Mouse (Mus musculus) liver, embryonic 11.5 days (tissue): ENCODE data around the gene Tut7. TPM values are rescaled to one million over a fixed set of nuclear protein-coding genes. Genes with fewer than 3 reads are reported as not detected.

Source experiments
- ATAC-seq: fragments of 200-750 bp; cut with Nextera tagmentation; replicated peaks from 2 replicates; pipeline ENCODE4 v1.8.0; 2017; ENCODE audit warnings: moderate number of reproducible peaks, mild to moderate bottlenecking, moderate TSS enrichment, moderate library complexity; ENCODE audit not compliant: low FRiP score
- DNase-seq: peaks from one replicate; pipeline ENCODE4 v3.0.0-alpha.2; 2017; ENCODE audit warnings: low spot score
- H3K27ac ChIP-seq: fragments of 300-500 bp; sonication (generic); 2 replicates; pipeline ENCODE4 v1.5.1; 2014; ENCODE audit warnings: mild to moderate bottlenecking, low read depth, low read length, control low read depth
- H3K27me3 ChIP-seq: fragments of 300-500 bp; sonication (generic); replicated peaks from 2 replicates; pipeline ENCODE4 v1.6.1; 2014; ENCODE audit warnings: low read length, mixed read lengths; ENCODE audit not compliant: control insufficient read depth, insufficient read depth
- H3K36me3 ChIP-seq: fragments of 300-500 bp; sonication (generic); 2 replicates; pipeline ENCODE4 v1.6.1; 2014; ENCODE audit warnings: mild to moderate bottlenecking, low read length, moderate library complexity, mixed read lengths; ENCODE audit not compliant: control insufficient read depth, insufficient read depth
- H3K4me1 ChIP-seq: fragments of 300-500 bp; sonication (generic); replicated peaks from 2 replicates; pipeline ENCODE4 v1.6.1; 2014; ENCODE audit warnings: low read length, mixed read lengths; ENCODE audit not compliant: control insufficient read depth, insufficient read depth
- H3K4me2 ChIP-seq: fragments of 300-500 bp; sonication (generic); 2 replicates; pipeline ENCODE4 v1.6.1; 2014; ENCODE audit warnings: mild to moderate bottlenecking, control low read depth, moderate library complexity
- H3K4me3 ChIP-seq: fragments of 300-500 bp; sonication (generic); 2 replicates; pipeline ENCODE4 v1.5.1; 2014; ENCODE audit warnings: low read depth, low read length, control low read depth
- H3K9ac ChIP-seq: fragments of 300-500 bp; sonication (generic); 2 replicates; pipeline ENCODE4 v1.6.1; 2014; ENCODE audit warnings: low read depth, low read length, control low read depth
- H3K9me3 ChIP-seq: fragments of 300-500 bp; sonication (generic); 2 replicates; pipeline ENCODE4 v1.6.1; 2016; ENCODE audit warnings: low read length, inconsistent platforms, mixed read lengths; ENCODE audit not compliant: control insufficient read depth
- WGBS: fragments of 180-500 bp; shearing (Covaris S2); extraction: QIAGEN DNeasy Blood & Tissue Kit; methylation state at CpG from one replicate; pipeline ENCODE4 v1.1.7; 2014; 5-methylcytosine and 5-hydroxymethylcytosine counted together
- polyA plus RNA-seq: library from polyadenylated mRNA; unstranded; fragments of >200 nt; fragmentation: Nextera tagmentation; extraction: Ambion mirVana; gene quantifications from 2 replicates; pipeline ENCODE4 v1.2.1, GENCODE M21; 2014

Tut7 gene
- polyA plus RNA-seq, 1 experiment from 2014 or later: 68.2 TPM

DNA sequence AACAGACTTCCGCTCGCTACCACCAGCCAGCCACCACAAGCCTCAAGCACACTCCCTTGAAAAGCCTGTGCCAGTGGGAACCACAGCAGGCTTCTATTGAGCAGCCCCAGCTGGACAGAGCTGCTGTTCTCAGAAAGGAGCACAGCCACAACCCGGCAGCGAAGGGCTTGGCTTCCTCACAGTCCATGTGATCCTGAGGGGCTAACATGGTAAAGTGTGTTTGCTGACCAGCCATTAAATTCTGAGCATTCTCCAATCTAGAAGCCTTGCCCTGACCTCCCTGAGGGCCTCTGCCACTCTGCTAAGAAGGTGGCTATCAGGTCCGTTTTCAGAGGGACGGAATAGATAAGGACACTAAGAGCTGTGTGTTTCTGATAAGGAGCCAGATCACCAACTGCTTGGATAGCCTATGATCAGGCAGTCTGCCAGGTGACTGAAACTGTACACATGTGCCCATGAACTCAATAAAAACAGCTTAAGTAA, 8.8 kb downstream of the Tut7 start:
- 34% methylated on average over 6 of the region's 6 CpGs for WGBS
- no peaks in the 10 kb centered on the region for H3K9me3 ChIP-seq
- peak overlapping the region; percentile 29 for H3K4me3 ChIP-seq
- H3K4me1 ChIP-seq: peaks cover 30% of the 10 kb centered on the region
- peak overlapping the region; percentile 67 for H3K4me2 ChIP-seq
- ATAC-seq: peak; percentile 99
- peaks cover 46% of the 10 kb centered on the region for H3K36me3 ChIP-seq
- no peaks in the 10 kb centered on the region for H3K27me3 ChIP-seq
- peak overlapping the region; percentile 96 for H3K27ac ChIP-seq
- DNase-seq: peak; percentile 67
- H3K9ac ChIP-seq: peak overlapping the region; percentile 61

DNA sequence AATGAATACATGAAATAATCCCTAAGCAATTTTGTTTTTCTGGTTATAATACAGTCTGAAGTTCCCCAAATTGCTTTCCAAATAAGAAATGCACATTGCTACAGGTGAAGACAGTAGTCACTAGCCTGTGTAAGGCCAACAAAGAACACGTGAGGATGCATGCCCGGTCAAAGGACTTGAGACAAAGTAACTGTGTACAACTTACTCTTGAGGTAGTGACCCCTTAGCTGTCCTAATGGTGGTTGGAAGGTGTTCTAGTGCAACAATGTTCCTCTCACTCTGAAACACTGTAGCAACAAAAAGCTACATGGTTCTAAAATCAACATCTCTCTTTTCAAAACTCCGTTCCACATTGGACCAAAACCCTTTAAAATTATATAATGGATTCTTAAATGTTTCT, 11.4 kb downstream of the Tut7 start:
- no peak for ATAC-seq
- H3K36me3 ChIP-seq: peaks cover 59% of the 10 kb centered on the region
- 97% methylated on average over 3 of the region's 3 CpGs for WGBS
- H3K27ac ChIP-seq: no peak overlapping the region
- H3K27me3 ChIP-seq: no peaks in the 10 kb centered on the region
- no peak overlapping the region for H3K4me2 ChIP-seq
- no peaks in the 10 kb centered on the region for H3K9me3 ChIP-seq
- no peak overlapping the region for H3K9ac ChIP-seq
- peaks cover 12% of the 10 kb centered on the region for H3K4me1 ChIP-seq
- no peak for DNase-seq
- no peak overlapping the region for H3K4me3 ChIP-seq

DNA sequence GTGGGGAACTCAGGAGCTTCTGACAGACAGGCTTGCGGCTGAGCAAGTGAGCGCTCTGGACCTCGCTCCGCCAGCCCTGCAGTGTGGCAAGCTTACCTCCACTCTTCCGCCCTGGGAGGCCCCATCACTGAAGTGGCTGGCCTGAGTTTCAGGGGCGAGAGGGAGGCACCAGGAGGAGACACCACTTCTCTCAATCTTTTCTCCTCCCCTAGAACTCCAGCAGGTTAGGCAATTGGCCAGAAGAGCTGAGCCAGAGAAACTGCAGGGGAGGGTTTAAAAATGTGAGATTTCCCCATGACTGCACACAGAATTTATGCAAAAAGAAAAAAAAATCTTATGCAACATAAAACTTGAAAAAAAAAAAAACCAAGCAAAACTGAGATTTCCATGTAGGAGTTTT, 21.9 kb downstream of the Tut7 start:
- no peak overlapping the region for H3K9ac ChIP-seq
- WGBS: 86% methylated on average over 6 of the region's 6 CpGs
- H3K9me3 ChIP-seq: no peaks in the 10 kb centered on the region

DNA sequence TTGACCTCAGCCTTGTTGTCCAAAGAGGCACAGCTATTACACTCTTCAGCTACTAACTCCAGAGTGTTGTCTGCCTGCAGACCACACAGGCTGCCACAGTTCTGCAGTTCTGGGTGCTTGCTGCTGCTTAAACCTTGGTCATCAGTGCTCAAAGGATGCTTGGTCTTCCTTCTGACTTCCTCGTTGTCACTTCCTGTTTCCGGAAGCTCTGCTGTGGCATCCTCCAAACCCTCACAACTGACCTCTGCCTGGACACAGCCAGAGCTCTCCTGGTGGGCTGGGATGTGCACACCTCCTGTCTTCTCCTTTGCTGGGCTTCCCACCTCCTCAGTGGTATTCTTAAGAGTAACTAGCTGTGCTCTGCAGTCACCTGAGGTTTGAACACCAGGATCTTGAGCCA, 22.9 kb downstream of the Tut7 start:
- H3K27me3 ChIP-seq: no peaks in the 10 kb centered on the region
- no peak for DNase-seq
- no peak overlapping the region for H3K9ac ChIP-seq
- no peak overlapping the region for H3K4me2 ChIP-seq
- ATAC-seq: no peak
- no peak overlapping the region for H3K4me3 ChIP-seq
- H3K9me3 ChIP-seq: no peaks in the 10 kb centered on the region
- no peak overlapping the region for H3K27ac ChIP-seq
- 62% methylated on average over 2 of the region's 2 CpGs for WGBS
- H3K36me3 ChIP-seq: peaks cover 84% of the 10 kb centered on the region
- peaks cover 20% of the 10 kb centered on the region for H3K4me1 ChIP-seq

More for the DNA sequence above, 21.9 kb downstream of the Tut7 start:
- no peak overlapping the region for H3K4me2 ChIP-seq
- no peaks in the 10 kb centered on the region for H3K27me3 ChIP-seq
- peaks cover 85% of the 10 kb centered on the region for H3K36me3 ChIP-seq
- ATAC-seq (no peak), DNase-seq (no peak)
- peaks cover 13% of the 10 kb centered on the region for H3K4me1 ChIP-seq
- no peak overlapping the region for H3K27ac ChIP-seq
- no peak overlapping the region for H3K4me3 ChIP-seq

DNA sequence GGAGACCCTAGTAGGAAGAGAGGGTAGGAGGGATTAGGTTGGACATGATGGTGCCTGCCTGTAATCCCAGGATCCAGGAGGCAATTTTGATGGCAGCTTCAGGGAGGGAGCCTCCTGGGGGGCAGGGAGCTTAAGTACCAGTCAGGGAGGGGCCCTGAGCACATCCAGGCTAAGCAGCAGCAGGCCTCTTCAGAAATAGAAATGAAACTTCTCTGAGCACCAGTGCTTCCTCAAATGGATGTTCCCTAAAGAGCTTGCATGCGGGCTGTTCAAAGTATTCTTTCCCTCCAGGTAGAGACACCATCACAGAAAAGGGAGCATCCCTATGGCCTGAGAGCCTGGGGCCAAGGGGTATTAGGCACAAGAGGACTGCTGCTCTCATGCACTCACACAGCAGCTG, 24.6 kb downstream of the Tut7 start:
- peaks cover 22% of the 10 kb centered on the region for H3K4me1 ChIP-seq
- H3K9me3 ChIP-seq: no peaks in the 10 kb centered on the region
- H3K27ac ChIP-seq: peak overlapping the region; percentile 47; the same call in 1 of the 2 replicates
- peaks cover 84% of the 10 kb centered on the region for H3K36me3 ChIP-seq
- no peak overlapping the region for H3K4me2 ChIP-seq
- ATAC-seq: no peak
- WGBS: 91% methylated on average over 1 of the region's 1 CpGs
- no peaks in the 10 kb centered on the region for H3K27me3 ChIP-seq
- H3K4me3 ChIP-seq: no peak overlapping the region
- DNase-seq: no peak
- no peak overlapping the region; the same call in 1 of the 2 replicates for H3K9ac ChIP-seq

DNA sequence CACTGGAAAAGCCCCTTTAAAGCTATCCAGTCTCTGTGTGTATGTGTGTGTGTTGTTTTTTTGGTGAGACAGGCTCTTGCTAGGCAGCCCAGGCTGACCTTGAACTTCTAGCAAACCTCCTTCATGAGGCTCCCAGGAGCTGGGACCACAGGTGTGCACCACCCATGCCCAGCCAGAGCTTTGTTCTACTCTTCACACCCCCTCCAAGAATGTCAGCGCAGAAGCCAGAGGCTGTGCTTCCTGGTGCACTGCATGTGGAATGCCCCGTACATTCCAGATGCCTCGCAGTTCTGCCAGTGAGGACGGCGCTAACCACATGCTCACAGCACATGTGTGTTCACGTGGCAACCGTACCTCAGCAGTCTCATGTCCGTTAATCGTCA, 26.5 kb downstream of the Tut7 start:
- 91% methylated on average over 9 of the region's 9 CpGs for WGBS
- Histone ChIP-seq H3K9ac (peak overlapping the region; percentile 65), H3K4me1 (peaks cover 22% of the 10 kb centered on the region), H3K9me3 (no peaks in the 10 kb centered on the region), H3K4me3 (no peak overlapping the region), H3K4me2 (peak overlapping the region; percentile 23), H3K27me3 (no peaks in the 10 kb centered on the region), H3K27ac (peak overlapping the region; percentile 99), H3K36me3 (peaks cover 82% of the 10 kb centered on the region)
- ATAC-seq (no peak), DNase-seq (no peak)

DNA sequence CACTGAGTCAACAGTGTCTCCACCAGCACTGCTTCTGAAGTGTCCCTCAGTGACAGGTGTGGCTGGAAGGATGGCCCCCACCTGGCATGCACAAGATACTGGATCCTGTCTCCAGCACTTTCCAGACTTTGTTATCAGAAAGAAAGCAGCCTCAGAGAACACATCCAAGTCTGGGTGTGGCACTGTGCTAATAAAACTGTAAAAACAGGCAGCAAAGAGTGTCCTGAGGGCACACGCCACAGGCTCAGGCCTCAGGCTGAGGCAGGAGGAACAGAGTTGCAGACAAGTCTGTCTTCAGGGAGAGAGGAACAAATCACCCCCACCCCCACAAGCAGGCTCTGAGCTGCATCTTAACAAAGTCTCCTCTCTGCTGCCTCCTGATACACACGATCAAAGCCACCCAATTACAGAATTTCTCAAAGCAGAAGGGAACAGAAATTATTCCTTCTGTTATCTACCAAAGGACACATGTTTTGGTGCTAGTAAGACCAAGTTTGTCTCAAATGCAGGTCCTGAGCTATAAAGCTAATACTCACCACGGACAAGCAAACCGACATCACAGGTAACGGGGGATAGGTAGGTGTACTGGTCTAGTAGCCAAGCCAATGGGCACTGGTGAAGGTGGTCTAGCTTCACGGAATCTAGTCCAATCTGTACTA, 27.0 kb downstream of the Tut7 start:
- DNase-seq (peak; percentile 34), ATAC-seq (peak; percentile 96)
- 66% methylated on average over 6 of the region's 6 CpGs for WGBS
- Histone ChIP-seq H3K4me1 (peaks cover 22% of the 10 kb centered on the region), H3K27ac (peak overlapping the region; percentile 99), H3K9ac (peak overlapping the region; percentile 65), H3K4me2 (peak overlapping the region; percentile 35), H3K36me3 (peaks cover 81% of the 10 kb centered on the region), H3K9me3 (no peaks in the 10 kb centered on the region), H3K27me3 (no peaks in the 10 kb centered on the region), H3K4me3 (no peak overlapping the region)

DNA sequence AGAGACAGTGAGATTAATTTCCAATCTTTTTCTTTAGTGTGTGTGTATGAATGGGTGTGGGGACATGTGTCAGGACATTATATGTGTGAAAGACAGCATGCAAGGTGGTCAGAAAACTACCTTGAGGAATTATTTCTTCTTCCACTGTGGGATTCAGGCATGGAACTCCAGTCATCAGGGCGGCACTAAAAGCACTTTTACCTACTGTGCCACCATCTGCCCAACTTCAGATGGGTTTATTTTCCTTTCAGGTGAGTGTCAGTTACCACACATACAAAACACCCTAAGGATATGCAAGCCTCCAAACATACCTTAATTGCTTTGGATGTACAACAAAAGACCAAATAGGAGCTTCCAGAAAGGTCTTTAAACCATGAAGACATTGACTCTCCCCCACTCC, 28.2 kb downstream of the Tut7 start:
- peak overlapping the region; percentile 99 for H3K27ac ChIP-seq
- no peaks in the 10 kb centered on the region for H3K9me3 ChIP-seq
- H3K4me3 ChIP-seq: no peak overlapping the region
- DNase-seq (no peak), ATAC-seq (no peak)
- no peak overlapping the region for H3K4me2 ChIP-seq
- peaks cover 22% of the 10 kb centered on the region for H3K4me1 ChIP-seq
- 0 out of 2 replicates have a peak overlapping the region, but pooled peaks have one; percentile 27 for H3K9ac ChIP-seq
- 84% methylated on average over 1 of the region's 1 CpGs for WGBS
- peaks cover 79% of the 10 kb centered on the region for H3K36me3 ChIP-seq
- no peaks in the 10 kb centered on the region for H3K27me3 ChIP-seq

DNA sequence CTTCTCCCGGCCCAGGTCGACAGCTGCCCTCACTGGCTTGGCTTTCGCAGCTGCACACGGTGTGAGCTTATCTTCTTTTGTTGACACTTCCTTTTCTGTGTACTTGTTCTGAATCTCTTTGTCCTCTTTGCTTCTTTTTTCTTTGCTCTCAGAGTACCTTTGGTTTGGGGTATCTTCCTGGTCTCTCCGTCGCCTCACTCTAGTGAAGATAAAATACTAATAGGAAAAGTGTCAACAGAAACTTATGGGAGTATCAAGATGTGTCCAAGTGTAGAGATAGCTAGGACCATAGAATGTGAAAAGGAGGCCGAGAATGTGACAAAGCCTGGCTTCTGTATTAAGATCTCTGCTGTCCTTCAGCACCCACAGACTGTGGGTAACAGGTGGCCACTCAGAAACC, 40.8 kb downstream of the Tut7 start, which contains the start of gene Gm49354:
Gene Gm49354 (minus strand): TSS at position 101 of the 400 bp plus-strand sequence.
- Histone ChIP-seq H3K4me2 (no peak within 1 kb of the TSS), H3K27me3 (no peaks in the 10 kb centered on the region), H3K36me3 (peaks cover 78% of the 10 kb centered on the region), H3K4me3 (no peak within 1 kb of the TSS), H3K27ac (no peak within 1 kb of the TSS), H3K4me1 (no peaks in the 10 kb centered on the region), H3K9me3 (no peaks in the 10 kb centered on the region), H3K9ac (no peak within 1 kb of the TSS)
- 73% methylated on average over 7 of the region's 7 CpGs for WGBS
- no peak for ATAC-seq
- DNase-seq: no peak
